In the genomic region with DNA sequence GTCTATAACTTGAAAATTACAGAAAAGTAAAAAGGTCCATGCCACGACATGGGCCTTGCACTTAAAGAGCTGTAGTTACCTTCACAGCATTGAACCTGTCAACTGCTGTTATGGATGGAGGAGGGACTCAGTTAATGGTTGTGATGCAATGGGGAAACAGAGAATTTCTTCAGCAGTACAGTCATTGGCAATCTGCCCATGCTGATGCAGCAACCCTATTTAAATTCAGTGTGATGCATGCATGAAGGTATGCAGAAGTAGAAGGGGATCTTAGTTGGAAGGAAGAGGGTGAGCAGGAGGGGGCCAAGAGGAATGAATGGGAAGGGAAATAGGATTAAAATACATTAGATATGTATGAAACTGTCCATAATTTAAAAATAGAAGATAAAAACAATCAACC, we compare ENCODE assay signal across 26 mouse cellular contexts.
DNase-seq lines count a peak whose midpoint lies in the region; ATAC-seq and TF ChIP-seq lines count a peak whose summit lies in the region.
"Had no signal": no experiment of that assay in that cellular context is flagged by ENCODE, and none has a peak within 500 bp of the region (broad histone marks: within the 10 kb centered on the region; RNA-seq: fewer than 3 reads in every experiment).

No protein-coding gene starts in this region.

- no peak overlapping the region for H3K4me2 ChIP-seq in embryonic facial prominence, embryonic 14.5 days (ENCODE audit: low read depth, low read length)
- no peak overlapping the region for H3K4me2 ChIP-seq in lung, embryonic 14.5 days
- H3K4me2 ChIP-seq in forebrain, embryonic 11.5 days (ENCODE audit: low read depth, low read length, severe bottlenecking), result no peak overlapping the region
- H3K4me2 ChIP-seq: forebrain, embryonic 12.5 days; heart, embryonic 12.5 days; liver, embryonic 11.5 days; lung, embryonic 15.5 days had no signal

- no peak for TF ChIP-seq RAD21 in MEL (IDR thresholded peaks at IDR 0.05; ENCODE audit: low read depth, low read length)

- no peaks in the 10 kb centered on the region for H3K79me2 ChIP-seq in MEL (ENCODE audit: control insufficient read depth, insufficient read depth, low read length, poor library complexity)

- WGBS in embryonic facial prominence, embryonic 14.5 days, result 87% methylated on average over 1 of the region's 1 CpGs
- WGBS in embryonic facial prominence, embryonic 10.5 days, result 86% methylated on average over 1 of the region's 1 CpGs
- WGBS in lung, embryonic 14.5 days, result 61% methylated on average over 1 of the region's 1 CpGs
- WGBS in forebrain, embryonic 11.5 days, result 83% methylated on average over 1 of the region's 1 CpGs
- 86% methylated on average over 1 of the region's 1 CpGs for WGBS in hindbrain, embryonic 10.5 days

- H3K4me3 ChIP-seq in embryonic facial prominence, embryonic 14.5 days (ENCODE audit: low read depth, low read length), result no peak overlapping the region
- H3K4me3 ChIP-seq in embryonic facial prominence, embryonic 10.5 days, result no peak overlapping the region
- no peak overlapping the region for H3K4me3 ChIP-seq in lung, embryonic 14.5 days (ENCODE audit: low read depth, low read length)
- no peak overlapping the region for H3K4me3 ChIP-seq in MEL (ENCODE audit: control insufficient read depth in 1 of 2, insufficient read depth in 1 of 2, low read depth in 2 of 2, low read length in 2 of 2)
- no peak overlapping the region for H3K4me3 ChIP-seq in forebrain, embryonic 11.5 days (ENCODE audit: low read depth, low read length)
- H3K4me3 ChIP-seq in hindbrain, embryonic 10.5 days, result no peak overlapping the region
- H3K4me3 ChIP-seq: forebrain, embryonic 12.5 days; gastrocnemius, adult 2 months; heart, embryonic 12.5 days; lung, embryonic 15.5 days; midbrain, embryonic 10.5 days had no signal

- H3K4me1 ChIP-seq in embryonic facial prominence, embryonic 14.5 days (ENCODE audit: control insufficient read depth, insufficient read depth, low read length), result no peaks in the 10 kb centered on the region
- no peaks in the 10 kb centered on the region for H3K4me1 ChIP-seq in embryonic facial prominence, embryonic 10.5 days
- no peaks in the 10 kb centered on the region for H3K4me1 ChIP-seq in lung, embryonic 14.5 days (ENCODE audit: insufficient read depth)
- peaks cover 0 to 4% of the 10 kb centered on the region in 2 experiments; a peak in 2 of 4 replicates for H3K4me1 ChIP-seq in MEL (ENCODE audit: control insufficient read depth in 1 of 2, insufficient read depth in 2 of 2, low read length in 2 of 2)
- H3K4me1 ChIP-seq in forebrain, embryonic 11.5 days (replicated peaks; ENCODE audit: control insufficient read depth, insufficient read depth, low read length), result no peaks in the 10 kb centered on the region
- no peaks in the 10 kb centered on the region for H3K4me1 ChIP-seq in hindbrain, embryonic 10.5 days (replicated peaks)
- H3K4me1 ChIP-seq: forebrain, embryonic 12.5 days; heart, embryonic 12.5 days; lung, embryonic 15.5 days; midbrain, embryonic 10.5 days had no signal

- H3K9ac ChIP-seq in embryonic facial prominence, embryonic 14.5 days (ENCODE audit: low read depth, low read length), result no peak overlapping the region
- H3K9ac ChIP-seq in lung, embryonic 14.5 days, result no peak overlapping the region
- H3K9ac ChIP-seq in MEL (ENCODE audit: control insufficient read depth, low read depth, low read length, poor library complexity, severe bottlenecking), result no peak overlapping the region
- H3K9ac ChIP-seq in forebrain, embryonic 11.5 days (ENCODE audit: low read length), result no peak overlapping the region
- H3K9ac ChIP-seq: forebrain, embryonic 12.5 days; heart, embryonic 12.5 days; lung, embryonic 15.5 days had no signal

- TF ChIP-seq POLR2A in MEL (IDR thresholded peaks at IDR 0.05; ENCODE audit: control insufficient read depth in 1 of 2, insufficient read depth in 1 of 2, low read depth in 1 of 2, low read length in 2 of 2, poor library complexity in 1 of 2), result no peak

- no peak for TF ChIP-seq EP300 in MEL (IDR thresholded peaks at IDR 0.05; ENCODE audit: low read depth in 1 of 2, low read length in 2 of 2)

- H3K27me3 ChIP-seq in embryonic facial prominence, embryonic 14.5 days (replicated peaks; ENCODE audit: control insufficient read depth, insufficient read depth, low read length), result no peaks in the 10 kb centered on the region
- H3K27me3 ChIP-seq in embryonic facial prominence, embryonic 10.5 days (replicated peaks; ENCODE audit: low read depth, poor library complexity, severe bottlenecking), result no peaks in the 10 kb centered on the region
- no peaks in the 10 kb centered on the region for H3K27me3 ChIP-seq in lung, embryonic 14.5 days (ENCODE audit: insufficient read depth, low read length)
- no peaks in the 10 kb centered on the region for H3K27me3 ChIP-seq in MEL (ENCODE audit: control insufficient read depth in 1 of 2, insufficient read depth in 2 of 2, low read length in 2 of 2)
- H3K27me3 ChIP-seq in forebrain, embryonic 11.5 days (ENCODE audit: control insufficient read depth, insufficient read depth, low read length), result no peaks in the 10 kb centered on the region
- no peaks in the 10 kb centered on the region for H3K27me3 ChIP-seq in hindbrain, embryonic 10.5 days (ENCODE audit: insufficient read depth, poor library complexity, severe bottlenecking)
- H3K27me3 ChIP-seq: forebrain, embryonic 12.5 days; heart, embryonic 12.5 days; lung, embryonic 15.5 days had no signal

- no peak for ATAC-seq in embryonic facial prominence, embryonic 14.5 days (ENCODE audit: low read depth)
- no peak for ATAC-seq in lung, embryonic 14.5 days (ENCODE audit: insufficient read depth)
- no peak for ATAC-seq in forebrain, embryonic 11.5 days (replicated peaks; ENCODE audit: low FRiP score)
- ATAC-seq: activated CD4-positive, CD25-positive, alpha-beta regulatory T cell, adult 4 months; hindbrain, postnatal 0 days; intestine, embryonic 16.5 days had no signal

- no peaks in the 10 kb centered on the region for H3K9me3 ChIP-seq in embryonic facial prominence, embryonic 14.5 days (ENCODE audit: control insufficient read depth, low read length)
- no peaks in the 10 kb centered on the region for H3K9me3 ChIP-seq in embryonic facial prominence, embryonic 10.5 days
- H3K9me3 ChIP-seq in lung, embryonic 14.5 days (ENCODE audit: low read depth, low read length), result no peaks in the 10 kb centered on the region
- H3K9me3 ChIP-seq in MEL (replicated peaks; ENCODE audit: insufficient read depth, low read length), result no peaks in the 10 kb centered on the region
- H3K9me3 ChIP-seq in forebrain, embryonic 11.5 days (ENCODE audit: control insufficient read depth, low read length), result no peaks in the 10 kb centered on the region
- H3K9me3 ChIP-seq in hindbrain, embryonic 10.5 days, result no peaks in the 10 kb centered on the region
- H3K9me3 ChIP-seq: forebrain, embryonic 12.5 days; heart, embryonic 12.5 days; lung, embryonic 15.5 days; midbrain, embryonic 10.5 days had no signal

- no peak overlapping the region for H3K27ac ChIP-seq in embryonic facial prominence, embryonic 14.5 days (replicated peaks; ENCODE audit: low read depth, low read length)
- no peak overlapping the region for H3K27ac ChIP-seq in embryonic facial prominence, embryonic 10.5 days (replicated peaks)
- H3K27ac ChIP-seq in lung, embryonic 14.5 days (ENCODE audit: low read depth), result no peak overlapping the region
- H3K27ac ChIP-seq in MEL (ENCODE audit: control insufficient read depth, low read depth, low read length), result no peak overlapping the region
- no peak overlapping the region for H3K27ac ChIP-seq in forebrain, embryonic 11.5 days (ENCODE audit: low read depth, low read length)
- H3K27ac ChIP-seq in hindbrain, embryonic 10.5 days, result no peak overlapping the region
- H3K27ac ChIP-seq: forebrain, embryonic 12.5 days; gastrocnemius, adult 2 months; hindbrain, postnatal 0 days; lung, embryonic 15.5 days; macrophage; midbrain, embryonic 10.5 days had no signal

- DNase-seq in embryonic facial prominence, embryonic 14.5 days (ENCODE audit: low spot score), result peak; percentile 33
- DNase-seq in embryonic facial prominence, embryonic 10.5 days (ENCODE audit: low spot score), result no peak
- DNase-seq in lung, embryonic 14.5 days, result peak; percentile 42
- no peak for DNase-seq in lung, postnatal 36 days
- DNase-seq in MEL (ENCODE audit: low read depth, low spot score), result peak; percentile 29
- peak; percentile 3 for DNase-seq in gonadal fat pad, adult 2 months (ENCODE audit: low read depth)
- DNase-seq in forebrain, embryonic 11.5 days (ENCODE audit: low spot score), result no peak
- DNase-seq in hindbrain, embryonic 10.5 days (ENCODE audit: low spot score), result no peak
- DNase-seq: adrenal gland, postnatal 10 days; cerebellum, adult 9-11 months; gastrocnemius, adult 2 months; heart, adult 11 months; heart, postnatal 10 days; kidney, adult 9 months; kidney, postnatal 36 days; right cerebral cortex, postnatal 25 days; spleen, adult 18-20 months had no signal

- no peaks in the 10 kb centered on the region for H3K36me3 ChIP-seq in embryonic facial prominence, embryonic 14.5 days (ENCODE audit: control insufficient read depth, insufficient read depth, low read length)
- H3K36me3 ChIP-seq in embryonic facial prominence, embryonic 10.5 days (replicated peaks), result no peaks in the 10 kb centered on the region
- H3K36me3 ChIP-seq in lung, embryonic 14.5 days (ENCODE audit: insufficient read depth), result no peaks in the 10 kb centered on the region
- peaks cover 0 to 3% of the 10 kb centered on the region in 2 experiments; a peak in 1 of 4 replicates for H3K36me3 ChIP-seq in MEL (ENCODE audit: control insufficient read depth in 1 of 2, insufficient read depth in 2 of 2, low read length in 2 of 2)
- no peaks in the 10 kb centered on the region for H3K36me3 ChIP-seq in forebrain, embryonic 11.5 days (ENCODE audit: control insufficient read depth, insufficient read depth, low read length)
- no peaks in the 10 kb centered on the region for H3K36me3 ChIP-seq in hindbrain, embryonic 10.5 days
- H3K36me3 ChIP-seq: forebrain, embryonic 12.5 days; heart, embryonic 12.5 days; lung, embryonic 15.5 days; midbrain, embryonic 10.5 days had no signal

- no peak for TF ChIP-seq CTCF in lung, embryonic 14.5 days (IDR thresholded peaks at IDR 0.05; ENCODE audit: low read depth)
- TF ChIP-seq CTCF in MEL (IDR thresholded peaks at IDR 0.05 in 2 of 3, conservative IDR thresholded peaks at IDR 0.05 in 1 of 3; ENCODE audit: control insufficient read depth in 1 of 3, insufficient read depth in 1 of 3, low read depth in 2 of 3, low read length in 3 of 3, poor library complexity in 1 of 3, severe bottlenecking in 1 of 3), result no peak

TF ChIP-seq in MEL, 35 proteins besides CTCF, POLR2A, EP300 and RAD21:
- TF ChIP-seq SIN3A (IDR thresholded peaks at IDR 0.05; ENCODE audit: low read length) (no peak), MXI1 (IDR thresholded peaks at IDR 0.05; ENCODE audit: low read depth, low read length) (no peak), HCFC1 (IDR thresholded peaks at IDR 0.05; ENCODE audit: low read depth, low read length) (no peak), MYB (IDR thresholded peaks at IDR 0.05; ENCODE audit: low read depth, low read length) (no peak), RCOR1 (IDR thresholded peaks at IDR 0.05; ENCODE audit: low read depth, low read length) (no peak), BHLHE40 (IDR thresholded peaks at IDR 0.05; ENCODE audit: borderline replicate concordance, low read depth, low read length) (no peak)

Comparison
In these comparisons a context has a peak if more than half of its experiments do, and no peak if none do; other contexts are left out.
1. DNase-seq: peak in embryonic facial prominence, embryonic 14.5 days (single experiment), lung, embryonic 14.5 days (single experiment), MEL (single experiment) and gonadal fat pad, adult 2 months (single experiment); none in embryonic facial prominence, embryonic 10.5 days (single experiment), lung, postnatal 36 days (single experiment), forebrain, embryonic 11.5 days (single experiment) and hindbrain, embryonic 10.5 days (single experiment).